Mouse (Mus musculus): ENCODE measurements around the gene Rabl6.

Rabl6 gene

GRCm38 (mm10) chr2:25576028-25576850 lies 32.1 kb downstream of the Rabl6 start:
- WGBS = 54% methylated on average over 16 of the region's 16 CpGs

- 5% methylated on average over 21 of the region's 21 CpGs for WGBS
Measured at GRCm38 (mm10) chr2:25575432-25576027, 32.8 kb downstream of the Rabl6 start.

DNA sequence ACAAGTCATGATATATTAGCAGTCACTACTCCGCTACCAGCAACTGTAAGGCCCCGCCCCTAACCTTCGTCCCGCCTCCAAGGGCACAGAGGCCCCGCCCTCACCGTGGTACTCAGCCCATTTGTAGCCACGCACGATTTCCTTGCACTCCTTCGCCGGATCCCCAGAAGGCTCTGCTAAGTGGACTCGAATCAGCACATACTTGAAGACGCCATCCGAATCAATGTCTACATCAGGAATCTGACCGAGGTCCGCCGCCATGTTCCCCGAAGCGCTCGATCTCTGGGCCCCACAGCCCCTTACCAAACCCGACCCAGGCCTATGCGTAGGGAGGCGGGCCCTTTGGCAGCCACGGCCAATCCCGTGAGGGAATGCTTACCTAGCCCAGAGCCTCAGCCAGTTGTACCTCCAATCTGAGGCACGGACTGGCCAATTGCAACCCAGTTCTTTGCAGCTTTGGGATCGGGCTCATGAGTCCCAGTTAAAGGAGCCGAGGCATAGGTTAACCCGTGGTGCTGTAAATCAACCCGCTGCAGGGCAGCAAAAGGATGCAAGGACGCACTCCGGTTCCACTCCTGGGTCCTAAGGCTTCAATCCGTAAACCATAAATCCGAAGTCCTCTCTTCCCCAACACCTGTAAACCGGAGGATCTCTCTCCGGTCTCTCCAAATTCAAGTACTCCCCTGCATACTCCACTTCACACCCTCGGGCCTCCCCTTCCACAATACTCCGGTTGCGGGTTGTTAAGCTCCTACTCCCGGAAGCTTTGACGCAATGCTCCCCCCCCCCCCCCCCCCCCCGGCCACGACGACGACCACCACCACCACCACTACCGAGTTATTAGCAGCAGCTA lies 33.5 kb downstream of the Rabl6 start, which contains the start of the genes Mamdc4 and Phpt1:
Gene Mamdc4, minus strand, starts transcription at position 267 of the 853 bp plus-strand sequence.
Gene Phpt1, minus strand, starts transcription at position 646 of the 853 bp plus-strand sequence.
- WGBS = under 1% methylated on average over 43 of the region's 45 CpGs

DNA sequence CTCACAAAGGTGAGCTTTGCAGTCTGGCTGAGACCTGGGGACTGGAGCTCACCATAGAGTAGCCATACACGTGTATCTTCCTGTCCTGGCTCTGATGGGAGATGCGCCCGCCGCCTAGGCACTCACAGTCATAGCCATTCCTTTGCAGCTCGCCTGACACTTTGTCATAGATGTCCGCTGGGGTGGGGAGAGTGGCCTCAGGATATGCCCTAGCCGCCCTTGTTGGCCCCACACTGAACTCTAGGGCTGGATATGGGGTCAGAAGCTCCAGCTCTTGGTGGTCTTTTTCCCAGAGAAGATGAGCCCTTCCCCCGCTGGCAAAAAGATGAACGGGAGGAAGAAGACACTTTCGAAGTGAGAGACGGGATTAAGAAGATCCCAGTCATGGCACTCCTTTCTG lies 34.2 kb downstream of the Rabl6 start:
- 8% methylated on average over 11 of the region's 11 CpGs for WGBS

DNA sequence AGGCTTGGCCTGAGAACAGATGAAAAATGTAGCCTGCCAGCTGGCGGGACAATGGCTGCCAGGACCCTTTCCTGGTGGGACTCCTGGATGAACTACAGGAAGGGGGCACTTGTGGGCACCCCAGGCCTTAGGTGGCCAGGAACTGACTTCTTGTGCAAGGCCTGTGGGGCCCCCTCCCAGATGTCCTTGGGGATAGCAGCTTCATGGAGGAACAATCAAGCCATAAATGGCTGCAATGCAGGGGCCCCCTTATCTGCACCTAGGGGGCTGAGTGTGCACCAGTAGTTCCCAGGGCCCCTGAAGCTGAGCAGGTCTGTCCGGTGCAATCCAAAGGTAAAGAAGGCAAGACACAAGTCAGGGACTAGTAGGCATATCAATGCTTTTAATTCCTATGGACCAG lies 35.3 kb downstream of the Rabl6 start:
- WGBS = 90% methylated on average over 2 of the region's 2 CpGs

GRCm38 (mm10) chr2:25571221-25571620 lies 37.1 kb downstream of the Rabl6 start:
- WGBS = 93% methylated on average over 4 of the region's 4 CpGs

- 99% methylated on average over 3 of the region's 3 CpGs for WGBS
Measured at GRCm38 (mm10) chr2:25569323-25569722, 39.0 kb downstream of the Rabl6 start.

DNA sequence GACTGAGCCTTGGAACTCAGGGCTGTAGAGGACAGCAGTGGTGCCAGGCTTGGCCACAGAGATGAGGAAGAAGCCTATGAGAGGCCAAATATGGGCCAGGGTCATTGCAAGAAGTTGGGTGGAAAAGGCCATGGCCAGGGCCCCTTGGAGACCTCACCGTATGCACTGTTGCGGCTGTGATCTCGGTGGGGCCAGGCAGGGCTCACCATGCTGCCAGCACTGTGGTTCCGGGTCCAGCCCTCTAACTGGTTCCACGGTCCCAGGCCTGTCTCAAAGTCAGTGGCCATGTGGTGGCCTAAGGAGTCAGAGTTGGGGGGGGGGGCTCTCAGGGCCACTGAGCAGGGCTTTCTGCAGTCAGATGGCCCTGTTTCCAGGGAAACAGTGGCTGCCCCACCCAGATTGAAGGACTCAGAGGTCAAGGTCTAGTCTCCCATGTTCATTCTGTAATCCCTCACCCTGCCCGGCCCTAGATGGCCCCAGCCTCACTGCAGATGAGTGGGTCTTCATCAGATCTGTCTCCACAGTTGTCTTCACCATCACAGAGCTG lies 39.8 kb downstream of the Rabl6 start:
- 97% methylated on average over 6 of the region's 6 CpGs for WGBS

DNA sequence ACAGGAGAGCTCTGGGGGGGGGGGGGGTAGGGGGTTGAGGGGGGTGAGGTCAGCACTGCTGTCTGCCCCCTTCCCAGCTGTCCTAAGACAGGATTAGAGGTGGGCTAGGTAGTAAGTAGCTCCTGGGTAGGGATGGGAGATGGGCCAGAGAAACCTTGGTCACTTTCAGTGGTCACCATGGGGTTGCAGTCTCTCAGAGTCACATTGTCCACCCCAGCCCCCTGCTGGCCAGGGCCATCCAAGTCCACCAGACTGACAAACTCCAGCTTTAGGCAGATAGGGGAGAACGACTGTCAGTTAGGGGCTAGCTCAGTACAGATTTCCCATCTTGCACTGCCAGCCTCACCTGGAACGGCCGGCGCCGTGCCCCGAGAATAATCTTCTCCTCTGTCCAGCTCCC lies 41.8 kb downstream of the Rabl6 start:
- 78% methylated on average over 6 of the region's 6 CpGs for WGBS

DNA sequence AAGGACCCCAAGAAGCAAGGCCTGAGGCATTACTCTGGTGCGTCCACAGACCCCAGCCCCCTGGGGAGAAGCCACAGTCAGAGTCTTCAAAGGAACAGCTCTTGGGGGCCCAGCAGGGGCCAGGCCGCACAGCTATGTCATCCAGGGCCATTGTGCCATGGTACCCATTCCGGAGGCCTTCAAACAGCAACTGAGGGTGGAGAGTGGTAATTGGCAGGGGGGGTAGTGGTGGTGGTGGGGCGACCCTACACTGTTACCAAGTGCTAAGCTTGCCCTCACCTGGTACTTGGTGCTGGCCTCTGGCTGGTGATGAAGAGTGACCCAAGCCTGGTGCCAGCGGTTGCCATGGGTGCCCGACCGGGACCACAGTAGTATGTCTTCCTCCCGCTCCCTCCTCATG lies 42.6 kb downstream of the Rabl6 start:
- WGBS = 90% methylated on average over 8 of the region's 8 CpGs

DNA sequence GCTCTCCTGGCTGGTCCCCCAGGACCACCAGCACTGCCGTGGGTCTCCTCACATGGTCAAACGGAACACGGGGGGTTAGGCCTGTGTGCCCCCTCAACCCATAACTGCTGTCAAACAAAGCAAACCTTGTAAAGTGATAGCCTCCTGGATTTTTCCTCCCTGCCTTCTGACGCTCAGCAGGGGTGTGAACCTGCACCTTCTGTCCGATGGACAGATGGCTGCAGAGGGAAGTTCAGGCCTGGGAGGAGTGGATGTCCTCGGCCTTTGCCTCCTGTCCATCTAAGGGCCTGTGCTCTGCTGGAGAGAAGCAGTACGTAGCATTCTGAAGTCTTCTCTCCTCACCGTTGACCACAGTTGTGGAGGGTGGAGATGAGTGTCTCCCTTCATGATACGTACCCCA lies 46.4 kb downstream of the Rabl6 start:
- 86% methylated on average over 9 of the region's 9 CpGs for WGBS

DNA sequence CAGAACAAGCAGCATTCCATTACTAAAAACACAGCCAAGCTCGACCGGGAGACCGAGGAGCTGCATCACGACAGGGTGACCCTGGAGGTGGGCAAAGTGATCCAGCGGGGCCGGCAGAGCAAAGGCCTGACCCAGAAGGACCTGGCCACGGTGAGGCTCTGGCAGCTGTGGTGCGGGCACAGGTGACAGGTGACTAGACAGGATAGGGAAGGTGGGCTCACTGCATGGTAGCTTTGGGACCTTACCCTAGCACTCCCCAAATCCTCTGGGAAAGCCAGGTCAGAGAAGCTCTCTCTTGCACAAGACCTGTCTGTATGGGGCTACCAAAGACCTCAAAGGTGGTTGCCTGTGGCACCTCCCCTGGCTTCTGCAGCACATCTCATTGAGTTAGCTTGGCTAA lies 47.8 kb downstream of the Rabl6 start:
- WGBS = 87% methylated on average over 8 of the region's 8 CpGs

DNA sequence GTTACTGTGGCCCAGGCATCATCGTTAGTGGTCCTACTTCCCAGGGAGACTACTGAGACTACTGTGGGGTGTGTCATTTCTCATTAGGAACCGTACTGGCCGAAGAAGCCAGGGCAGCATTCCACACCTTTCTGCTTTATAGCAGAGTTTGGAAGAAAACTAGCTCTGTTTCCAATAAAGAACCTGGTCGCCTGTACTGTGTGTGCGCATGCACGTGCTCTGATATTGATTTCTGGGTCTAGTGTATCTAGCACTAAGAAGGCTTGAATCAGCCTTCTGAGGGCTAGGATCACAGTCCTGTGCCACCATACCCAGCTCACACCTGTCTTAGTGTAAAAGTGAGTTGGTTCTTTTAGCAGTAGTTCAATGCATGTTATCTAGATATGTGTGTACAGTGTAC lies 49.5 kb downstream of the Rabl6 start:
- 51% methylated on average over 6 of the region's 6 CpGs for WGBS

- WGBS = under 1% methylated on average over 24 of the region's 24 CpGs
Measured at GRCm38 (mm10) chr2:25557964-25558360, 50.4 kb downstream of the Rabl6 start.

DNA sequence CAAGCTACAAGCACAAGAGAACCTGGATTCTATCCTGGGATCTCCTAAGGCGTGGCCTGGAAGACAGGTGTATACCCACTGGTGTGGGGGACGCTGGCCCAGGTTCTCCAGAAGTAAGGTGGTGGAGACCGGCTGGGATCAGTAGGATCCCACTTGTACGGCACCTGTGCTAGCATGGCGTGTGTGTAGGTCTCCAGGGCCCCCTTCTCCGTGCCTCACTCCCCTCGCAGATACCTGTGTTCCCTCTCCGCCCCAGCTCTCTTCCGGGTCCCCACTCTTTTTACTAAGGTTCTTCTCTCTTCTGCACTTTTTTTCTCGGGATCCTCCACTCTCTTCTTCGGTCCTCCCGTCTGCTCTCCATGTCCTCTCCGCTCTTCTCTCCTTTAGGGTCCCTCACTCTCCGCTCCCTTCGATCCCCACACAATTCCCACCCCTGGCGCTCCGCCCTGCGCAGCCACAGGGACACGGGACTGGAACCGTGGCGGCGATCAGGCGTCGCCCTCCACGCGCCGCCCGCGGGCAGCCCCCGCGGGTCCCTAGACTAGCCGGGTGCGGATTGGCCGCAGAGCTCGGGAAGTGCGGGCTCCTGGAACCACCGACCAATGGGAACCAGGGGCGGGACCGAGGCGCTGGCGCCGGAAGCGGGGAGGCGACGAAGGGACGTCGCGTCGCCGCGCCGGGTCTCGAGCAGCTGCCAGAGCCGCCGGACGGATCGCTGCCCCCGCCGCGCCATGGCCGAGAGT lies 50.9 kb downstream of the Rabl6 start, which contains the start of gene Edf1:
Gene Edf1, plus strand, starts transcription at position 627 of the 743 bp plus-strand sequence.
- under 1% methylated on average over 61 of the region's 61 CpGs for WGBS

DNA sequence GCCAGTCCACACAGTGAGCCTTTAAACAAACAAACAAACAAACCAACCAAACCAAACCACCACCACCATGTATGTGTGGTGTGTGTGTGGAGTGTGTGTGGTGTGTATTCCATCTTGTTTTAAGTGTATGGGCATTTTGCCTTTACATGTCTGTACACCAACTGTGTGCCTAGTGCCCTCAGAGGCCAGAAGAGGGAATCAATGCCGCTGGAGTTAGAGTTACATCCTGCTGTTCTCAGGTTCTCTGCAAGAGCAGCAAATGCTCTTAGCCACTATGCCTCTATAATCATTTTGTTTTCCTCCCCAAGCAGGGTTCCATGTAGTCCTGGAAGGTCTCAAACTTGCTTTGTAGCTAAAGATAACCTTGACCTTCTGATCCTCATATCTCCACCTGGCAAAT lies 52.0 kb downstream of the Rabl6 start:
- 60% methylated on average over 1 of the region's 1 CpGs for WGBS

- 65% methylated on average over 2 of the region's 2 CpGs for WGBS
Measured at GRCm38 (mm10) chr2:25555479-25555878, 52.8 kb downstream of the Rabl6 start.

GRCm38 (mm10) chr2:25553171-25553786 lies 55.0 kb downstream of the Rabl6 start:
- WGBS = 90% methylated on average over 4 of the region's 4 CpGs

DNA sequence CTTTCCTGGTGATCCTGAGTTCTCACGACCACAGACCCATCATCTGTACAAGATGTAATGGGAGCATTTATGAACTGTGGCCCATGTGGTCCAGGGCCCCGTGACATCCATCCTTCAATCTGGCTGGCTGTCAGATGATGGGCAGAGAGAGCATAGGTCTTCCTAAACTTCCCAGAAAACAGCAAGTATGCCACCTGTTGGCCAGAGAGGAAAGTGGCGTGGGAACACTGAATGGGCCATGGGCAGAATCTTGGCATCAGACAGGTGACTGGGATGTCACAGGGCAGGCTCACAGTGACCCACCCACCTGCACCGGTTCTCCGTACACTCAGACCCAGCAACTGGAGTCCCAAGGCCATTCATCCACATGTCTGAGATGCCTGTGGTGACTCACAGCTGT lies 57.1 kb downstream of the Rabl6 start:
- WGBS = 40% methylated on average over 5 of the region's 5 CpGs

Measured in cerebral cortex, adult 2 months (tissue).